Mouse (Mus musculus) limb, embryonic 14.5 days (tissue): ENCODE data around the gene Olfr679. TPM values are rescaled to one million over a fixed set of nuclear protein-coding genes. Genes with fewer than 3 reads are reported as not detected.
"Not testable (repeated sequence)": the region's sequence is repeated elsewhere in the genome, so short reads cannot be mapped to it uniquely, and the experiment has no call there.

Source experiments
- ATAC-seq: fragments of 200-750 bp; cut with Nextera tagmentation; 2 replicates; pipeline ENCODE4 v1.8.0; 2017; ENCODE audit warnings: low read depth, moderate number of reproducible peaks, moderate TSS enrichment; ENCODE audit not compliant: low FRiP score
- DNase-seq: peaks from one replicate; pipeline ENCODE4 v3.0.0-alpha.2; 2015; ENCODE audit warnings: low spot score
- H3K27ac ChIP-seq: fragments of 300-500 bp; sonication (generic); replicated peaks from 2 replicates; pipeline ENCODE4 v1.5.1; 2014; ENCODE audit warnings: low read depth, mild to moderate bottlenecking, low read length, moderate library complexity, mixed read lengths
- H3K27me3 ChIP-seq: fragments of 300-500 bp; sonication (generic); 2 replicates; pipeline ENCODE4 v1.6.1; 2014; ENCODE audit warnings: low read length, mixed read lengths; ENCODE audit not compliant: control insufficient read depth, insufficient read depth
- H3K36me3 ChIP-seq: fragments of 300-500 bp; sonication (generic); 2 replicates; pipeline ENCODE4 v1.6.1; 2014; ENCODE audit warnings: mild to moderate bottlenecking, low read length, moderate library complexity, mixed read lengths; ENCODE audit not compliant: control insufficient read depth, insufficient read depth
- H3K4me1 ChIP-seq: fragments of 300-500 bp; sonication (generic); 2 replicates; pipeline ENCODE4 v1.6.1; 2014; ENCODE audit warnings: antibody characterized with exemption, low read length, mixed read lengths; ENCODE audit not compliant: control insufficient read depth, insufficient read depth
- H3K4me2 ChIP-seq: fragments of 300-500 bp; sonication (generic); replicated peaks from 2 replicates; pipeline ENCODE4 v1.6.1; 2014; ENCODE audit warnings: low read depth, mild to moderate bottlenecking, low read length, moderate library complexity; ENCODE audit not compliant: severe bottlenecking
- H3K4me3 ChIP-seq: fragments of 300-500 bp; sonication (generic); replicated peaks from 2 replicates; pipeline ENCODE4 v1.5.1; 2014; ENCODE audit warnings: low read length
- H3K9ac ChIP-seq: fragments of 300-500 bp; sonication (generic); 2 replicates; pipeline ENCODE4 v1.6.1; 2014; ENCODE audit warnings: mild to moderate bottlenecking, low read depth, low read length, moderate library complexity; ENCODE audit not compliant: severe bottlenecking
- H3K9me3 ChIP-seq: fragments of 300-500 bp; sonication (generic); 2 replicates; pipeline ENCODE4 v1.6.1; 2016; ENCODE audit warnings: low read length; ENCODE audit not compliant: control insufficient read depth
- POLR2A ChIP-seq: fragments of 200-500 bp; IDR thresholded peaks from 2 replicates; pipeline ENCODE4 v1.8.0; 2012; ENCODE audit warnings: inconsistent platforms, mild to moderate bottlenecking, moderate library complexity, borderline replicate concordance; ENCODE audit not compliant: insufficient read depth, insufficient read length; ENCODE audit errors: extremely low read depth
- WGBS: fragments of 180-500 bp; shearing (Covaris S2); extraction: QIAGEN DNeasy Blood & Tissue Kit; methylation state at CpG from one replicate; pipeline ENCODE4 v1.1.7; 2014; 5-methylcytosine and 5-hydroxymethylcytosine counted together
- polyA plus RNA-seq, 2 experiments: library from polyadenylated mRNA; depleted of rRNA in 1 of 2; stranded (reverse) in 1 of 2; unstranded in 1 of 2; fragments of >200 nt; fragmentation: Nextera tagmentation in 1 of 2; extraction: Ambion mirVana in 1 of 2; gene quantifications; 2 replicates each; pipeline versions ENCODE4 v1.2.1 to v1.2.3; 2012 to 2014

The Olfr679 gene
- polyA plus RNA-seq (2012; rRNA removed), result not detected in 2 replicates
- polyA plus RNA-seq (2014; fragmentation: Nextera tagmentation; extraction: Ambion mirVana), result not detected in 2 replicates

GRCm38 (mm10) chr7:105080905-105081304 is at the start of gene Olfr679:
Gene Olfr679, plus strand, starts transcription at chr7:105081205.
- H3K4me2 ChIP-seq, result no peak within 1 kb of the TSS

GRCm38 (mm10) chr7:105032398-105032797 is 48.6 kb upstream of the Olfr679 start, which contains the start of gene Olfr676:
Gene Olfr676, plus strand, starts transcription at chr7:105032698.
- H3K4me3 ChIP-seq, result no peak within 1 kb of the TSS
- no peaks in the 10 kb centered on the region for H3K4me1 ChIP-seq
- H3K36me3 ChIP-seq, result no peaks in the 10 kb centered on the region
- no peak for TF ChIP-seq POLR2A
- DNase-seq (no peak), ATAC-seq (no peak)
- H3K4me2 ChIP-seq, result no peak within 1 kb of the TSS
- no peaks in the 10 kb centered on the region for H3K9me3 ChIP-seq
- H3K27me3 ChIP-seq, result no peaks in the 10 kb centered on the region
- H3K9ac ChIP-seq, result no peak within 1 kb of the TSS
- no peak within 1 kb of the TSS for H3K27ac ChIP-seq

More at GRCm38 (mm10) chr7:105080905-105081304, at the start of gene Olfr679:
- Histone ChIP-seq H3K27me3 (no peaks in the 10 kb centered on the region), H3K36me3 (no peaks in the 10 kb centered on the region), H3K4me1 (no peaks in the 10 kb centered on the region), H3K4me3 (no peak within 1 kb of the TSS), H3K27ac (no peak within 1 kb of the TSS), H3K9ac (no peak within 1 kb of the TSS), H3K9me3 (no peaks in the 10 kb centered on the region)
- ATAC-seq, result no peak
- DNase-seq, result no peak
- TF ChIP-seq POLR2A, result no peak
- 53% methylated on average over 1 of the region's 1 CpGs for WGBS

GRCm38 (mm10) chr7:105033836-105034235 is 47.2 kb upstream of the Olfr679 start:
- H3K4me2 ChIP-seq, ATAC-seq, H3K27ac ChIP-seq, H3K36me3 ChIP-seq, DNase-seq, H3K4me3 ChIP-seq, H3K9ac ChIP-seq, H3K4me1 ChIP-seq, H3K9me3 ChIP-seq, H3K27me3 ChIP-seq: not testable (repeated sequence)
- 51% methylated on average over 5 of the region's 5 CpGs for WGBS

GRCm38 (mm10) chr7:105058951-105059350 is 22.1 kb upstream of the Olfr679 start:
- Histone ChIP-seq H3K27ac (no peak overlapping the region), H3K36me3 (no peaks in the 10 kb centered on the region), H3K4me3 (no peak overlapping the region), H3K9ac (no peak overlapping the region), H3K4me1 (no peaks in the 10 kb centered on the region), H3K4me2 (no peak overlapping the region), H3K27me3 (no peaks in the 10 kb centered on the region), H3K9me3 (no peaks in the 10 kb centered on the region)
- ATAC-seq (no peak), DNase-seq (no peak)
- no peak for TF ChIP-seq POLR2A

DNA sequence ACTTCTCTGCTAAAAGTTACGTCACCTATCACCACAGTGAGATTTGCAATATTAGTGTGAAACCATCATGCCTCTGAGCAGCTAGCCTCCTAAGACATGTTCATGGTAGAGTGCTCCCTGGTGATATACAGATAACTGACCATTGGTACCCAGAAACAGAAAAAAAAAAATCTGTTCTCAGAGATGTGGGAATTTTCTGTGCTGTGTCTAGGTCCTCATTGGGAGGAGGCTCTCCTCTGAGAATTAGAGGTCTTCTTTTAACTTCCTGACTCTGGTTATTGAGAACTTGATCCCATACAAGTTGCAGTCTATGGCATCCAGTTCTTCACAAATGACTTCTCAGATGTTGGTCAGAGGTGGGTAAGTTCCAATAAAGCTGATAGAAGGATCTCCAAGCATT is 16.8 kb upstream of the Olfr679 start, which contains the start of gene Olfr678:
TSS of gene Olfr678 (plus strand) at position 301 of the 400 bp plus-strand sequence.
- Histone ChIP-seq H3K27me3 (no peaks in the 10 kb centered on the region), H3K4me3 (no peak within 1 kb of the TSS), H3K36me3 (no peaks in the 10 kb centered on the region), H3K4me1 (no peaks in the 10 kb centered on the region), H3K9me3 (no peaks in the 10 kb centered on the region), H3K27ac (no peak within 1 kb of the TSS), H3K9ac (no peak within 1 kb of the TSS), H3K4me2 (no peak within 1 kb of the TSS)
- TF ChIP-seq POLR2A, result no peak
- ATAC-seq (no peak), DNase-seq (no peak)
- WGBS, result 86% methylated on average over 1 of the region's 1 CpGs

DNA sequence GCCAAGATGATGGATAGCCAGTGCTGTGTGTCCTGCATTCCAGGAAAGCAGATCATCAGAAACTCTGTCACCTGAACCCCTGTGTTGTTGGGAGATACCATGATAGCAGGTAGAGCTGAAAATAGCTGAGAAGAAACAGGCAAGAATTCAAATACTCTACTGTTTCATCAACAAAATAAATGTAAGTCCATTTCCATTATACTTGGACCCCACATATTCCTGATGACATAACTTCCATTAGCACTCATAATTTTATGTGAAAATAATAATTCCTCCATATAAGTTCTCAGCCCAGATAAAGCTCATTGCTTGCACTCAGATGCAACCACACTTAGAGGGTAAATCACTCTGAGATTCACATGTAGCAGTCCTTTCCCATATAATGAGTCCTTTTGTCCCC is 11.7 kb downstream of the Olfr679 start, which contains the start of gene Olfr680-ps1:
TSS of gene Olfr680-ps1 (minus strand) at position 101 of the 400 bp plus-strand sequence.
- not testable (repeated sequence) for ATAC-seq, H3K4me2 ChIP-seq, H3K4me1 ChIP-seq, H3K36me3 ChIP-seq, H3K9ac ChIP-seq, H3K4me3 ChIP-seq, DNase-seq, H3K27me3 ChIP-seq, H3K27ac ChIP-seq, H3K9me3 ChIP-seq
